Mouse (Mus musculus): ENCODE data around the gene Ugt1a6a. TPM values are rescaled to one million over a fixed set of nuclear protein-coding genes. Genes with fewer than 3 reads are reported as not detected.

The Ugt1a6a gene
- 60.2 TPM for polyA plus RNA-seq (2014; fragmentation: Illumina TruSeq; extraction: RNeasy Lipid Tissue Mini Kit (QIAGEN cat#74804); ENCODE audit: low read depth, low replicate concordance)

GRCm38 (mm10) chr1:88134457-88135011 is at the start of gene Ugt1a6a:
Gene Ugt1a6a (plus strand): TSS chr1:88134809.

DNA sequence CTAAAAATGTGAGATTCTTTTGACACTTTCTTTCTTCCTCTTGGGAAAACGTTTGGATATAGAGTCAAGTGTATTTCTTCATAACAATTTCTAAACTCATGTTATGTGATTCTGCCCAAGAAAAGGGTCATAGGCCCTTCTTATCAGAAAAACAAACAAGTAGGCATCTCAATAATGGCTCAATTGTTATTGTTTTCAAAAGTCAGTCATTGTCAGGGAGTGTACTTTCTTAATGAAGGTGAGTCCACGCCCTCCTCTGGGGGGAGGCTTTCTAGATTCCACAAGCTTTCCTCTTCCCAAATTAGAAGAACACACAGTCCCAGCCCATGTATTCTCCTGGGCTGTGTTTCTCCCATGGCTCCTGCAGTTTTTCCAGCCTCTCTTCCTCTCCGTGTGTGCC is 47.1 kb upstream of the Ugt1a6a start, which contains the start of gene Ugt1a8:
Gene Ugt1a8, plus strand, starts transcription at position 301 of the 400 bp plus-strand sequence.

DNA sequence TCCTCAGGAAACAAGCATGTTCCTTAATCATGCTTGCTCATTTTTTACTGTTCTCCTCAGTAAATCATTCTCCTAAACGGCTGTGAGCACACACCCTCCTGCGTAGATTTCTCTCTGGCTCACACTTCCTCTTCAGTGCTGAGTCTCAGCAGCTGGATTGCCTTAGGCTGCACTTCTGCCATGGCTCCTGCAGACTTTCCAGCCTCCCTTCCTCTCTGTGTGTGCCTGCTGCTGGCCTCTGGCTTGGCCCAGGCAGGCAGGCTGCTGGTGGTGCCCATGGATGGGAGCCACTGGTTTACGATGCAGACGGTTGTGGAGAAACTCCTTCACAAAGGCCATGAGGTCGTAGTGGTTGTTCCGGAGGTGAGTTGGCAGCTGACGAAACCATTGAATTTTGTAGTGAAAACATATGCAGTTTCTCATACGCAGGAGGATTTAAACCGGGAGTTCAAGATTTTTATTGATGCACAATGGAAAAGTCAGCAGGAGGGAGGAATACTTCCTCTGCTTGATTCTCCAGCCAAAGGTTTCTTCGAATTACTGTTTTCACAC is 39.6 kb upstream of the Ugt1a6a start, which contains the start of gene Ugt1a7c:
Gene Ugt1a7c, plus strand, starts transcription at position 122 of the 552 bp plus-strand sequence.

DNA sequence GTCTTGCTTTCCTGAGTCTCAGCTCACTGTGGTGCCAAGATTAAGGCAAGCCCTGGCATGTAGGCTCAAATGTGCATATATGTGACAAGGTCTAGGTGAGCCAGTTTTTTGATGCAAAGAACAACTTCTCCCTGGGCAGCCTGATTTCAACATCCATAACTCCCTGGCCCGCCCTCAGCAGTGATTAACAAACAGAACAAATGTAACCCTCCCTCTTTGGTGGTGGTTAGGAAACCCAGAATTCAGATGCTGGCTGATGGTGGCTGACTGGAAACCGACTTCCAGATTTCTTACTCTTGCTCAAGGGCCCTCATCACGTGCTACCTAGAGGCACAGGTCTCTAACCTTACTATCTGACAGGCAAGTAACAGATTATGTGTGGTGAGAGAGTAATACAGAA is 31.6 kb upstream of the Ugt1a6a start, which contains the start of gene Ugt1a6b:
Gene Ugt1a6b, plus strand, starts transcription at position 234 of the 400 bp plus-strand sequence.

DNA sequence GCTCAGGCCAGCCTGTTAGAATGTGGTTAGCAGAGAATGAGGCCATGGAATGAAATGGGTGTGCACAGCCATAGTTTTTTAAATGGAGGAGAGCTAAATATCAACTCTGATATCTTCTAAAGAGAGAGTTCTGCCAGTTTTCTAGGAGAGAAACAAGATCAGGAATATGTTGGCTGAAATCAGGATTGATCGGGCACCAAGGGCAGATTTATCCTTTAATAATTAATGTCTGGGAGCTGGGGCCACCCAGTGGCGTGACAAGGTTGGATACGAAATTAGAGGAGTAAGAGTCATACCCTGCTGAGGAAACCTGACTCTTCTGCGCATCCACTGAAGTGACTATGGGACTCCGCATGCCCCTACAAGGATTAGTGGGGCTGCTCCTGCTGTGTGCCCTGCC is 31.1 kb downstream of the Ugt1a6a start, which contains the start of gene Ugt1a5:
Gene Ugt1a5, plus strand, starts transcription at position 302 of the 400 bp plus-strand sequence.

DNA sequence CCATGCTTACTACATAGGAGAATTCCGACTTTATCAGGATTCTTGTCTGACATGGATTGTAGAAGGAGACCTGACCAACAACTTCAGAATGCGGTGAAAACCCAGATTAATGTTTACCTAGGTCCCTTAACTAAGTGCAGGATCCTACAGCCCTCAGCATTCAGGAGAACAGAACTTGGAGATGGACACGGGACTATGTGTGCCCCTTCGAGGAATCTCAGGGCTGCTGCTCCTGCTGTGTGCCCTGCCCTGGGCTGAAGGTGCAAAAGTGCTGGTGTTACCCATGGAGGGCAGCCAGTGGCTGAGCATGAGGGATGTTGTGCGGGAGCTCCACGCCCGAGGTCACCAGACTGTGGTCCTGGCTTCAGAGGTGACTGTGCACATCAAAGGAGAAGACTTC is 65.8 kb downstream of the Ugt1a6a start, which contains the start of gene Ugt1a2:
Gene Ugt1a2, plus strand, starts transcription at position 146 of the 400 bp plus-strand sequence.

DNA sequence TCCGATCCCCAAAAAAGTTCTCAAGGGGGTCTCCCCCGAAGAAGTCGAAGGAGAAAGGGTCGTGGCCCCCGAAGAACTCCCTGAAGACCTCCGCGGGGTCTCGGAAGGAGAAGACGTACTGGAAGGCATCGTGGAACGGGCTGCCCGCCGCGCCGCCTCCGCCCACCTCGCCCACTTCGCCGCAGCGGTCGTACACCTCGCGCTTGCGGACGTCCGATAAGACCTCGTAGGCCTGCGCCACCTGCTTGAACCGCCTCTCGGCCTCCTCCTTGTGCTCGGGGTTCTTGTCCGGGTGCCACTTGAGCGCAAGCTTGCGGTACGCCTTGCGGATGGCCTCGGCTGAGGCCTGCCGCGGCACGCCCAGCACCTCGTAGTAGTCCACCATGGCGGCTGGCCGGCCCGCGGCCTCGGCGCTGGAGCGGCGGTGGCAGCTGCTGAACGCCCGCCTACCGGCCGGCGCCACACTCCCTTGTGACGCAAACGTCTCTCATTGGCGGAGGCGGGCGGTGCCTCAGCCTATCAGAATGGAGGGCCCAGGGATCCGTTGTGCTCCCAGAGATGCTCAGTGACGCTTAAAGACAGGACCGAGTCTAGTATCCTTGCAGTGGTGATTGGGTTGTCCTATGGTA is 70.8 kb downstream of the Ugt1a6a start, which contains the start of gene Dnajb3:
Gene Dnajb3, minus strand, starts transcription at position 489 of the 629 bp plus-strand sequence.

GRCm38 (mm10) chr1:88211812-88212211 is 77.2 kb downstream of the Ugt1a6a start, which contains the start of gene Ugt1a1:
Gene Ugt1a1 (plus strand): TSS chr1:88211959.

DNA sequence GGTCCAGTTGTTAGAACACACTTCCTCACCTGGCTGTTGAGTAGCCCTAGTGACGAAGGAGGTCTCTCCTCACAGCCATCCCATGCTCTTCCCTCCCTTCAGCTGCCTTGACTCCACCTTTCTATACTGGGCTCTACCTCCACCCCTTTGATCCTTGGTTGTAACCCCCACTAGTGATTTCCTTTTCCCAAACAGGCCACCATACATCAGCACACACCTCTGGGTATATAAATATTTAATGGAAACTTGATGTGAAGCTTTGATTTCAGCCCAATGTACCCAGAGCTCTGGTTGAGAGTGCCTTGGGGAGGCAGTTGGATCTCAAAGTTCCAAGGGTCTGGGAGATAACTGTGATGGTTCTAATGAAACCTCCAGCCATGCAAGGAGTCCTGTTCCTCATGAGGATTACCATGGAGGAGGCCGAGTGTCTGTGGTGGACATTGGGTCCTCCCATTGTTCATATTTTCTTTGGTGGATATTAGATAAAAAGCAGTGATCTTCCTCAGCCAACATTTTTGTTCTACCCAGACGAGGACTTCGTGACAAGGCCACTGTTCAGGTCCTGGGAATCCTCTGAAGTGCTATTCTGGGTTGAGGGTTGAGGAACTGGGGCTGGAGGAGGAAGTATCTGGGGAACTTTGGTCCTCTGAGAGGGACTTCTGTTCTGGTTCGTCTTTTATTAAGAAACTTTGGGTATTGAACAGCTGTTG is 92.2 kb downstream of the Ugt1a6a start, which contains the start of gene Mroh2a:
Gene Mroh2a, plus strand, starts transcription at position 317 of the 710 bp plus-strand sequence.

Other genes starting within 250 kb of the Ugt1a6a start
- 28.0 TPM for gene Usp40, start 126.3 kb upstream of the Ugt1a6a start, polyA plus RNA-seq (2014; fragmentation: Illumina TruSeq; extraction: RNeasy Lipid Tissue Mini Kit (QIAGEN cat#74804); ENCODE audit: low read depth, low replicate concordance)
- gene Ugt1a10, start 79.4 kb upstream of the Ugt1a6a start, polyA plus RNA-seq (2014; fragmentation: Illumina TruSeq; extraction: RNeasy Lipid Tissue Mini Kit (QIAGEN cat#74804); ENCODE audit: low read depth, low replicate concordance): 6.3 TPM
- gene Ugt1a9, start 64.0 kb upstream of the Ugt1a6a start, polyA plus RNA-seq (2014; fragmentation: Illumina TruSeq; extraction: RNeasy Lipid Tissue Mini Kit (QIAGEN cat#74804); ENCODE audit: low read depth, low replicate concordance): 437 TPM
- gene Ugt1a8, start 47.0 kb upstream of the Ugt1a6a start, polyA plus RNA-seq (2014; fragmentation: Illumina TruSeq; extraction: RNeasy Lipid Tissue Mini Kit (QIAGEN cat#74804); ENCODE audit: low read depth, low replicate concordance): not detected
- 38.6 TPM for gene Ugt1a7c, start 39.7 kb upstream of the Ugt1a6a start, polyA plus RNA-seq (2014; fragmentation: Illumina TruSeq; extraction: RNeasy Lipid Tissue Mini Kit (QIAGEN cat#74804); ENCODE audit: low read depth, low replicate concordance)
- gene Ugt1a6b, start 31.6 kb upstream of the Ugt1a6a start, polyA plus RNA-seq (2014; fragmentation: Illumina TruSeq; extraction: RNeasy Lipid Tissue Mini Kit (QIAGEN cat#74804); ENCODE audit: low read depth, low replicate concordance): 92.8 TPM
- 306 TPM for gene Ugt1a5, start 31.2 kb downstream of the Ugt1a6a start, polyA plus RNA-seq (2014; fragmentation: Illumina TruSeq; extraction: RNeasy Lipid Tissue Mini Kit (QIAGEN cat#74804); ENCODE audit: low read depth, low replicate concordance)
- gene Ugt1a2, start 65.8 kb downstream of the Ugt1a6a start, polyA plus RNA-seq (2014; fragmentation: Illumina TruSeq; extraction: RNeasy Lipid Tissue Mini Kit (QIAGEN cat#74804); ENCODE audit: low read depth, low replicate concordance): 0.42 TPM
- not detected for gene Dnajb3, start 71.0 kb downstream of the Ugt1a6a start, polyA plus RNA-seq (2014; fragmentation: Illumina TruSeq; extraction: RNeasy Lipid Tissue Mini Kit (QIAGEN cat#74804); ENCODE audit: low read depth, low replicate concordance)
- 891 TPM for gene Ugt1a1, start 77.2 kb downstream of the Ugt1a6a start, polyA plus RNA-seq (2014; fragmentation: Illumina TruSeq; extraction: RNeasy Lipid Tissue Mini Kit (QIAGEN cat#74804); ENCODE audit: low read depth, low replicate concordance)
- 0.42 TPM for gene Mroh2a, start 92.2 kb downstream of the Ugt1a6a start, polyA plus RNA-seq (2014; fragmentation: Illumina TruSeq; extraction: RNeasy Lipid Tissue Mini Kit (QIAGEN cat#74804); ENCODE audit: low read depth, low replicate concordance)
- 44.3 TPM for gene Hjurp, start 142.8 kb downstream of the Ugt1a6a start, polyA plus RNA-seq (2014; fragmentation: Illumina TruSeq; extraction: RNeasy Lipid Tissue Mini Kit (QIAGEN cat#74804); ENCODE audit: low read depth, low replicate concordance)
- not detected for gene Trpm8, start 142.9 kb downstream of the Ugt1a6a start, polyA plus RNA-seq (2014; fragmentation: Illumina TruSeq; extraction: RNeasy Lipid Tissue Mini Kit (QIAGEN cat#74804); ENCODE audit: low read depth, low replicate concordance)

All from liver, adult 10 weeks (tissue).